Mouse (Mus musculus) midbrain, embryonic 12.5 days (tissue): Measurements from ENCODE around the gene Milr1. TPM values are rescaled to one million over a fixed set of nuclear protein-coding genes. Genes with fewer than 3 reads are reported as not detected.
A peak's percentile ranks its signal among the peaks of the same experiment; 100 is the strongest.
"Not testable (repeated sequence)": the region's sequence is repeated elsewhere in the genome, so short reads cannot be mapped to it uniquely, and the experiment has no call there.

Experiments
- ATAC-seq: fragments of 200-750 bp; cut with Nextera tagmentation; 2 replicates; pipeline ENCODE4 v1.8.0; 2017; ENCODE audit warnings: low read depth, moderate TSS enrichment, moderate library complexity; ENCODE audit not compliant: low FRiP score
- H3K27ac ChIP-seq: fragments of 300-500 bp; sonication (generic); replicated peaks from 2 replicates; pipeline ENCODE4 v1.5.1; 2016; ENCODE audit warnings: mild to moderate bottlenecking
- H3K27me3 ChIP-seq: fragments of 300-500 bp; sonication (generic); 2 replicates; pipeline ENCODE4 v1.6.1; 2016; ENCODE audit warnings: mild to moderate bottlenecking
- H3K36me3 ChIP-seq: fragments of 300-500 bp; sonication (generic); 2 replicates; pipeline ENCODE4 v1.6.1; 2016
- H3K4me1 ChIP-seq: fragments of 300-500 bp; sonication (generic); 2 replicates; pipeline ENCODE4 v1.6.1; 2016
- H3K4me2 ChIP-seq: fragments of 300-500 bp; sonication (generic); replicated peaks from 2 replicates; pipeline ENCODE4 v1.6.1; 2016; ENCODE audit warnings: mild to moderate bottlenecking, moderate library complexity
- H3K4me3 ChIP-seq: fragments of 300-500 bp; sonication (generic); 2 replicates; pipeline ENCODE4 v1.5.1; 2016; ENCODE audit warnings: mild to moderate bottlenecking
- H3K9ac ChIP-seq: fragments of 300-500 bp; sonication (generic); replicated peaks from 2 replicates; pipeline ENCODE4 v1.6.1; 2016; ENCODE audit warnings: mild to moderate bottlenecking, moderate library complexity
- H3K9me3 ChIP-seq: fragments of 300-500 bp; sonication (generic); 2 replicates; pipeline ENCODE4 v1.6.1; 2016; ENCODE audit warnings: mild to moderate bottlenecking
- WGBS: fragments of 180-500 bp; shearing (Covaris S2); methylation state at CpG from one replicate; pipeline ENCODE4 v1.1.7; 2016; 5-methylcytosine and 5-hydroxymethylcytosine counted together
- polyA plus RNA-seq: library from polyadenylated mRNA; unstranded; fragments of >200 nt; fragmentation: Nextera tagmentation; extraction: Ambion mirVana; gene quantifications from 2 replicates; pipeline ENCODE4 v1.2.1, GENCODE M21; 2016

Milr1 gene
- polyA plus RNA-seq, 1 experiment from 2014 or later = 1.7 TPM

GRCm38 (mm10) chr11:106716568-106716967 lies 34.5 kb upstream of the Milr1 start:
- no peak overlapping the region for H3K27ac ChIP-seq
- ATAC-seq = no peak
- H3K9me3 ChIP-seq = no peaks in the 10 kb centered on the region
- H3K9ac ChIP-seq = no peak overlapping the region
- no peaks in the 10 kb centered on the region for H3K4me1 ChIP-seq
- no peak overlapping the region for H3K4me2 ChIP-seq
- H3K36me3 ChIP-seq = no peaks in the 10 kb centered on the region
- H3K27me3 ChIP-seq = no peaks in the 10 kb centered on the region
- 87% methylated on average over 5 of the region's 5 CpGs for WGBS
- no peak overlapping the region for H3K4me3 ChIP-seq

GRCm38 (mm10) chr11:106720379-106720778 lies 30.6 kb upstream of the Milr1 start:
- Histone ChIP-seq H3K4me3 (no peak overlapping the region), H3K9me3 (no peaks in the 10 kb centered on the region), H3K4me2 (no peak overlapping the region), H3K36me3 (no peaks in the 10 kb centered on the region), H3K9ac (no peak overlapping the region), H3K27ac (no peak overlapping the region), H3K4me1 (peaks cover 3% of the 10 kb centered on the region; the same call in 1 of the 2 replicates), H3K27me3 (no peaks in the 10 kb centered on the region)
- ATAC-seq = no peak
- 91% methylated on average over 8 of the region's 8 CpGs for WGBS

- Histone ChIP-seq H3K9ac (no peak overlapping the region), H3K4me3 (no peak overlapping the region), H3K4me1 (peaks cover 4% of the 10 kb centered on the region; the same call in 1 of the 2 replicates), H3K9me3 (no peaks in the 10 kb centered on the region), H3K27ac (no peak overlapping the region), H3K4me2 (no peak overlapping the region), H3K27me3 (no peaks in the 10 kb centered on the region), H3K36me3 (no peaks in the 10 kb centered on the region)
- whole genome bisulfite sequencing = 30% methylated on average over 7 of the region's 7 CpGs
- ATAC-seq = no peak
Observed at GRCm38 (mm10) chr11:106722831-106723361, 28.1 kb upstream of the Milr1 start.

GRCm38 (mm10) chr11:106723611-106724125 lies 27.4 kb upstream of the Milr1 start:
- Histone ChIP-seq H3K27me3 (no peaks in the 10 kb centered on the region), H3K9ac (no peak overlapping the region), H3K4me1 (peaks cover 10% of the 10 kb centered on the region), H3K9me3 (no peaks in the 10 kb centered on the region), H3K36me3 (no peaks in the 10 kb centered on the region), H3K4me3 (no peak overlapping the region), H3K27ac (no peak overlapping the region), H3K4me2 (no peak overlapping the region; the same call in 1 of the 2 replicates)
- no peak for ATAC-seq
- 73% methylated on average over 15 of the region's 15 CpGs for WGBS

- WGBS = 89% methylated on average over 10 of the region's 10 CpGs
- H3K4me3 ChIP-seq = no peak overlapping the region
- no peaks in the 10 kb centered on the region for H3K27me3 ChIP-seq
Observed at GRCm38 (mm10) chr11:106724176-106724915, 26.7 kb upstream of the Milr1 start.

DNA sequence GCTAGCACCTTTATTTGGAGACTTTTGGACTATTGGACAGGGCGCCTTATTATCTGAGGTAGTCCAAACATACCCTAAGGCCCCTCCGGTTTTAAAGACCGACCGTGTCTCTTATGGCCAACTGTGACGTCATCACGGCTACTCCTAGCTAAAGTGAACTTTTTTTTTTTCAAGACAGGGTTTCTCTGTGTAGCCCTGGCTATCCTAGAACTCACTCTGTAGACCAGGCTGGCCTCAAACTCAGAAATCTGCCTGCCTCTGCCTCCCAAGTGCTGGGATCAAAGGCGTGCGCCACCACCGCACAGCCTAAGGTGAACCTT lies 26.1 kb upstream of the Milr1 start:
- WGBS = 96% methylated on average over 9 of the region's 9 CpGs
- not testable (repeated sequence) for ATAC-seq, H3K4me3 ChIP-seq, H3K9me3 ChIP-seq, H3K36me3 ChIP-seq, H3K9ac ChIP-seq, H3K27ac ChIP-seq, H3K27me3 ChIP-seq, H3K4me1 ChIP-seq, H3K4me2 ChIP-seq

More at GRCm38 (mm10) chr11:106724176-106724915, 26.7 kb upstream of the Milr1 start:
- no peak overlapping the region for H3K4me2 ChIP-seq
- no peak overlapping the region for H3K9ac ChIP-seq
- no peak for ATAC-seq
- H3K27ac ChIP-seq = no peak overlapping the region
- H3K36me3 ChIP-seq = no peaks in the 10 kb centered on the region
- peaks cover 10% of the 10 kb centered on the region for H3K4me1 ChIP-seq
- no peaks in the 10 kb centered on the region for H3K9me3 ChIP-seq

DNA sequence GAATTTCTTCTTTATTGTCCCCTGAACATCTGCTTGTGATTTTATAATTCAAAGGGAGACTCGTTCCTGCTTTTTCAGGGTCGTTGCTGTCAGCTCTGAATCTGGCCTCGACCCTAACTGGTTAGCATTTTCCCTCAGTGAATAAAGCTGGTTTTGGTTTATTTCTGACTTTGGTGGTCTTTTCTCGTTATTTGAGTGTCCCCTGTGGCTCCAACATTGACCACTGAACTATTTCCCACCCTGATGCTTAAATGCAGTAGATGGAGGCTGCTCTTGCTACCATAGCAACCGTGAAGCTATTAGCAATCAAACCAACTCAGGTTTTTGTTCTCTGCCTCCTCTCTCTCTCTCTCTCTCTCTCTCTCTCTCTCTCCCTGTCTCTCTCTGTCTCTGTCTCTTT lies 23.1 kb upstream of the Milr1 start:
- Histone ChIP-seq H3K27ac (no peak overlapping the region), H3K9me3 (no peaks in the 10 kb centered on the region), H3K9ac (no peak overlapping the region), H3K27me3 (no peaks in the 10 kb centered on the region), H3K4me1 (peaks cover 7% of the 10 kb centered on the region; the same call in 1 of the 2 replicates), H3K4me3 (no peak overlapping the region), H3K4me2 (no peak overlapping the region), H3K36me3 (no peaks in the 10 kb centered on the region)
- ATAC-seq = no peak
- WGBS = 42% methylated on average over 5 of the region's 5 CpGs

- H3K9ac ChIP-seq = no peak overlapping the region
- no peak for ATAC-seq
- H3K27me3 ChIP-seq = no peaks in the 10 kb centered on the region
- H3K4me2 ChIP-seq = no peak overlapping the region
- no peaks in the 10 kb centered on the region for H3K9me3 ChIP-seq
- H3K4me3 ChIP-seq = no peak overlapping the region
- WGBS = 81% methylated on average over 10 of the region's 10 CpGs
- H3K27ac ChIP-seq = no peak overlapping the region
- peaks cover 7% of the 10 kb centered on the region; the same call in 1 of the 2 replicates for H3K4me1 ChIP-seq
- H3K36me3 ChIP-seq = no peaks in the 10 kb centered on the region
Observed at GRCm38 (mm10) chr11:106728402-106729366, 22.3 kb upstream of the Milr1 start.

DNA sequence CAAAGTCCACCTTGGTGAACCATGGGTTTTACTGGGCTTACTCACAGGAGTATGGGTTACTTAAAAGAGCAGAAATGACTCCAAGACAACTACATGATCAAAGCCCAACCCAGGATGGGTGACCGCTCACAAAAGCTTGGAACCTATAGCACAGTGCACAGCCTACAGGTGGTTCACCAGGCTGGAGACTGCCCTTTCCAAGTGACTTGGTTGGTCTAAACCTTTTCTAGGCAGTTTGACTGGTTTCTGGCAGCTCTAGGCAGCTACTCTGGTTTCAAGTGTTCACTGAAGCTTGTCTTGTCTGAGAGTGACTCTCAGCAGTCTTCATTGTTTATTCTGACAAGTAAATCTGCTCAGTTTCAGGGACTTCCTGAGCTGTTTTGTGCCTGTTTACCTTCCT lies 21.4 kb upstream of the Milr1 start:
- Histone ChIP-seq H3K27me3 (no peaks in the 10 kb centered on the region), H3K36me3 (no peaks in the 10 kb centered on the region), H3K27ac (no peak overlapping the region), H3K4me3 (no peak overlapping the region), H3K4me1 (peaks cover 7% of the 10 kb centered on the region; the same call in 1 of the 2 replicates), H3K4me2 (no peak overlapping the region), H3K9ac (no peak overlapping the region), H3K9me3 (no peaks in the 10 kb centered on the region)
- 96% methylated on average over 1 of the region's 1 CpGs for WGBS
- no peak for ATAC-seq

DNA sequence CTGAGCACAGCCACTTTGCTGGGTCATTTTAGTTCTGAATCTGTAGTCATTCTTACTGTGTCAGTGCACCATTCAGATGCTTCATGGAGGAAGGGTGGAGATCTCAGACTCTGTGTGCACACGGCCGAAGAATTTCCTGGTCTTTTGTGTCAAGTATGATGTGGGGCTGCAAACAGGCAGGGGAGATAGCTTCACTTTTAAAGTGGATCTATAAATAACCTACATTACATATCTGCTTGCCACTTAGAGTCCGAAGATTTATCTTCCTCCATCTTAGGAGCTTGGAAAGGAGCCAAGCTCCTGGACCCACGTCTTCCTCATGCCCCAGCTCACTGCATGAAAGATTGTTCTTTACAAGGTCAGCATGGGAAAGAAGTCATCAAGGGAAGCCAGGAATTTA lies 20.3 kb upstream of the Milr1 start:
- 86% methylated on average over 4 of the region's 4 CpGs for WGBS

GRCm38 (mm10) chr11:106736614-106737013 lies 14.4 kb upstream of the Milr1 start:
- Histone ChIP-seq H3K27ac (peak overlapping the region; percentile 75), H3K4me3 (no peak overlapping the region), H3K27me3 (no peaks in the 10 kb centered on the region), H3K9ac (peak overlapping the region; percentile 29; the same call in 1 of the 2 replicates), H3K36me3 (no peaks in the 10 kb centered on the region), H3K9me3 (no peaks in the 10 kb centered on the region), H3K4me2 (no peak overlapping the region), H3K4me1 (peaks cover 24% of the 10 kb centered on the region)
- WGBS = 29% methylated on average over 3 of the region's 3 CpGs
- ATAC-seq = no peak

More for the DNA sequence above, 20.3 kb upstream of the Milr1 start:
- Histone ChIP-seq H3K27ac (no peak overlapping the region), H3K27me3 (no peaks in the 10 kb centered on the region), H3K9ac (no peak overlapping the region), H3K4me1 (peaks cover 7% of the 10 kb centered on the region; the same call in 1 of the 2 replicates), H3K36me3 (no peaks in the 10 kb centered on the region), H3K9me3 (no peaks in the 10 kb centered on the region), H3K4me2 (no peak overlapping the region), H3K4me3 (no peak overlapping the region)
- ATAC-seq = no peak
